Mouse (Mus musculus) urinary bladder, adult 18-20 months (tissue): ENCODE data around the gene C2cd4a.

Experiments used
- DNase-seq, 2 experiments: peaks; one replicate each; pipeline ENCODE4 v3.0.0; 2022; ENCODE audit warnings: low spot score in 2 of 2, mixed read lengths in 2 of 2

C2cd4a gene

GRCm38 (mm10) chr9:67834535-67834934 lies 2.4 kb upstream of the C2cd4a start:
- no peak for DNase-seq

- DNase-seq = peak in 1 of 2 experiments; percentile 11
These were observed 628 bp downstream of the C2cd4a start for GRCm38 (mm10) chr9:67831359-67832045.

- DNase-seq = peak in 1 of 2 experiments; percentile 28
These were observed 1.4 kb downstream of the C2cd4a start for GRCm38 (mm10) chr9:67830411-67831358.

- no peak for DNase-seq
These were observed 3.9 kb downstream of the C2cd4a start for GRCm38 (mm10) chr9:67828182-67828581.

GRCm38 (mm10) chr9:67825527-67825926 lies 6.6 kb downstream of the C2cd4a start:
- DNase-seq = no peak

- no peak for DNase-seq
These were observed 9.0 kb downstream of the C2cd4a start for GRCm38 (mm10) chr9:67823131-67823530.

- DNase-seq = no peak
These were observed 13.5 kb downstream of the C2cd4a start for GRCm38 (mm10) chr9:67818668-67818950.

GRCm38 (mm10) chr9:67817898-67818667 lies 14.0 kb downstream of the C2cd4a start:
- no peak for DNase-seq

- no peak for DNase-seq
These were observed 15.8 kb downstream of the C2cd4a start for GRCm38 (mm10) chr9:67816172-67816928.

GRCm38 (mm10) chr9:67813665-67814337 lies 18.3 kb downstream of the C2cd4a start:
- DNase-seq = peak in 1 of 2 experiments; percentile 35

GRCm38 (mm10) chr9:67813171-67813570 lies 19.0 kb downstream of the C2cd4a start:
- DNase-seq = no peak

- DNase-seq = no peak
These were observed 21.0 kb downstream of the C2cd4a start for GRCm38 (mm10) chr9:67811116-67811515.

- DNase-seq = no peak
These were observed 21.6 kb downstream of the C2cd4a start for GRCm38 (mm10) chr9:67810527-67810926.

- DNase-seq = no peak
These were observed 25.1 kb downstream of the C2cd4a start for GRCm38 (mm10) chr9:67807000-67807399.

- peak in 1 of 2 experiments; percentile 39 for DNase-seq
These were observed 29.9 kb downstream of the C2cd4a start for GRCm38 (mm10) chr9:67802241-67802640.

- DNase-seq = no peak
These were observed 32.9 kb downstream of the C2cd4a start for GRCm38 (mm10) chr9:67799078-67799819.

GRCm38 (mm10) chr9:67795205-67795675 lies 36.9 kb downstream of the C2cd4a start:
- no peak for DNase-seq

GRCm38 (mm10) chr9:67794668-67795067 lies 37.5 kb downstream of the C2cd4a start:
- DNase-seq = no peak

GRCm38 (mm10) chr9:67794216-67794615 lies 37.9 kb downstream of the C2cd4a start:
- DNase-seq = no peak

- DNase-seq = no peak
These were observed 38.6 kb downstream of the C2cd4a start for GRCm38 (mm10) chr9:67793501-67793900.
